Comparison of ENCODE assay signal across 15 mouse cellular contexts in the genomic region with DNA sequence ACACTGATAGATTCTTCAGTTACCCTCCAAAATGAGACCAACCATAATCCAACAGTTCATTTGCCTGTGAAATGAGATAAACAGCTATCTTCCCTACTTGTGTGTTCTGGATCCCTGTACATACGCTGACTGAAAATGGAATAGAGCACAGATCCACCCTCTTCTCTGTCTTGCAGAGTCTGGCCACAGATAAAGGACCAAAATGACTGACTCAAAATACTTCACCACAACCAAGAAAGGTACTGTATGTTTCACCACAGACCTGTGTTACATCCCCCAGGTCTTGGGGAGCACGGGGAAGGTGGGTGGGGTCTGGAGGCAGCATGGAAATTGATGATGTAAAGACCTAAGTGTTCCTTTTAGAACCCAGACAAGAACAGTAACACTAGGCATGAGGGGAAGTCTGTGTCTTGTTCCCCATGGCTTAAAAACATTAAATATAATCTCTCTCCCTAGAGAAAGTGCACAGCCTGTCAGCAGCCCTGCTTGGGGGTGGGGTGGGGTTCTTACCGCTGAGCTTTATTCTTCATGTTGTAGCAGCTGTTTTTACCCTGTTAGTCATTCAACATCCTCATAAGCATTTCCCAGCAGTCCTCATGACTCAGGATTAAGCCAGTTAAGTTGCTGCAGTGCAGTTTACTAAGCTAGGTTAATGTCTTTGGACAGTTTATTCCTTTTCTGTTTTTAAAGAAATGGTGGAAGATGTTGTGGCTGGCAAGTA. TPM values are rescaled to one million over a fixed set of nuclear protein-coding genes. Genes with fewer than 3 reads are reported as not detected.
DNase-seq lines count a peak whose midpoint lies in the region; ATAC-seq and TF ChIP-seq lines count a peak whose summit lies in the region.
"Had no signal": no experiment of that assay in that cellular context is flagged by ENCODE, and none has a peak within 500 bp of the region (broad histone marks: within the 10 kb centered on the region; RNA-seq: fewer than 3 reads in every experiment).

No protein-coding gene starts in this region.

- no peak for ATAC-seq in heart, postnatal 0 days (ENCODE audit: insufficient read depth, low read depth)
- ATAC-seq in liver, embryonic 15.5 days (ENCODE audit: insufficient read depth): peak; percentile 92
- ATAC-seq: inflammation-experienced regulatory T-cells, adult 6 months had no signal

- TF ChIP-seq CTCF in heart, postnatal 0 days (IDR thresholded peaks at IDR 0.05; ENCODE audit: low read depth): no peak
- TF ChIP-seq CTCF in C2C12 (IDR thresholded peaks at IDR 0.05; ENCODE audit: control insufficient read depth, insufficient read depth, insufficient read length): no peak

- no peaks in the 10 kb centered on the region for H3K79me2 ChIP-seq in C2C12 (ENCODE audit: control insufficient read depth, insufficient read depth)

- TF ChIP-seq EP300 in heart, postnatal 0 days (IDR thresholded peaks at IDR 0.05; ENCODE audit: low read depth): no peak

- no peaks in the 10 kb centered on the region for H3K27me3 ChIP-seq in heart, postnatal 0 days (ENCODE audit: control insufficient read depth, insufficient read depth, low read length)
- H3K27me3 ChIP-seq in C2C12 (ENCODE audit: control insufficient read depth, insufficient read depth, insufficient read length): no peaks in the 10 kb centered on the region
- H3K27me3 ChIP-seq in liver, embryonic 15.5 days: no peaks in the 10 kb centered on the region
- H3K27me3 ChIP-seq: CH12.LX; forebrain, embryonic 12.5 days had no signal

- H3K9me3 ChIP-seq in heart, postnatal 0 days (replicated peaks; ENCODE audit: control insufficient read depth, low read length): no peaks in the 10 kb centered on the region
- H3K9me3 ChIP-seq in liver, embryonic 15.5 days (replicated peaks): no peaks in the 10 kb centered on the region
- H3K9me3 ChIP-seq: forebrain, embryonic 12.5 days had no signal

- peaks cover 34% of the 10 kb centered on the region for H3K36me3 ChIP-seq in heart, postnatal 0 days (replicated peaks; ENCODE audit: control insufficient read depth, insufficient read depth, low read length)
- peaks cover 21% of the 10 kb centered on the region for H3K36me3 ChIP-seq in C2C12 (ENCODE audit: control insufficient read depth, insufficient read depth)
- H3K36me3 ChIP-seq in liver, embryonic 15.5 days (replicated peaks): peaks cover 38% of the 10 kb centered on the region

- H3K9ac ChIP-seq in heart, postnatal 0 days (replicated peaks; ENCODE audit: low read depth, low read length): no peak overlapping the region
- H3K9ac ChIP-seq in liver, embryonic 15.5 days: peak overlapping the region; percentile 52
- H3K9ac ChIP-seq: forebrain, embryonic 12.5 days had no signal

- H3K4me3 ChIP-seq in heart, postnatal 0 days (ENCODE audit: low read depth, low read length): no peak overlapping the region
- no peak overlapping the region for H3K4me3 ChIP-seq in C2C12 (ENCODE audit: insufficient read depth, poor library complexity, severe bottlenecking)
- peak overlapping the region; percentile 52 for H3K4me3 ChIP-seq in liver, embryonic 15.5 days (replicated peaks)
- H3K4me3 ChIP-seq: forebrain, embryonic 12.5 days had no signal

- H3K4me2 ChIP-seq in heart, postnatal 0 days (ENCODE audit: low read depth, low read length): no peak overlapping the region
- H3K4me2 ChIP-seq in liver, embryonic 15.5 days: peak overlapping the region; percentile 65
- H3K4me2 ChIP-seq: forebrain, embryonic 12.5 days had no signal

- H3K79me3 ChIP-seq in C2C12 (ENCODE audit: low read depth): no peaks in the 10 kb centered on the region

- peak overlapping the region; percentile 0; the same call in 1 of the 2 replicates for H3K27ac ChIP-seq in heart, postnatal 0 days (ENCODE audit: low read depth)
- H3K27ac ChIP-seq in liver, embryonic 15.5 days (replicated peaks): peak overlapping the region; percentile 94
- H3K27ac ChIP-seq: forebrain, embryonic 12.5 days had no signal

- no peaks in the 10 kb centered on the region for H3K4me1 ChIP-seq in heart, postnatal 0 days (ENCODE audit: control insufficient read depth, insufficient read depth)
- H3K4me1 ChIP-seq in liver, embryonic 15.5 days (replicated peaks): peaks cover 82% of the 10 kb centered on the region
- H3K4me1 ChIP-seq: forebrain, embryonic 12.5 days had no signal

- WGBS in heart, postnatal 0 days: 57% methylated on average over 3 of the region's 3 CpGs
- 20% methylated on average over 3 of the region's 3 CpGs for WGBS in liver, embryonic 15.5 days (ENCODE audit: insufficient replicate concordance)

- DNase-seq in heart, postnatal 0 days (ENCODE audit: low spot score): no peak
- DNase-seq in heart, adult 8-10 months (ENCODE audit: low spot score): no peak
- peak; percentile 75 for DNase-seq in c-Kit-positive CD71-positive TER-119-negative erythroid progenitor cells, embryonic 14.5 days (ENCODE audit: low read depth)
- no peak for DNase-seq in MN1 (ENCODE audit: low spot score)
- DNase-seq in layer of hippocampus, adult 9-10 months (ENCODE audit: low spot score): no peak
- no peak for DNase-seq in cerebellum, postnatal 10 days
- DNase-seq: cerebellum, postnatal 36 days; heart, adult 18-20 months; lung, postnatal 10 days had no signal

- H3ac ChIP-seq in C2C12 (ENCODE audit: control insufficient read depth, insufficient read length, low read depth): peak overlapping the region; percentile 37

TF ChIP-seq in C2C12, 6 proteins besides CTCF, POLR2A, EP300 and RAD21:
- TF ChIP-seq FOSL1 (IDR thresholded peaks at IDR 0.05; ENCODE audit: insufficient read depth, low read length, poor library complexity, severe bottlenecking) (no peak), USF1 (IDR thresholded peaks at IDR 0.05; ENCODE audit: low read depth) (no peak), MYOD1 (IDR thresholded peaks at IDR 0.05; ENCODE audit: control insufficient read depth, insufficient read length, low read depth) (peak; percentile 87)

RNA-seq across cellular contexts. Expression of a gene that starts 22.9 kb away (rescaled TPM):
- 39.0 and 56.7 TPM in 2 replicates for total RNA-seq in heart, postnatal 0 days (2014; rRNA removed; ENCODE audit: low replicate concordance)
- polyA plus RNA-seq in heart, postnatal 0 days (2015; fragmentation: Nextera tagmentation; extraction: Ambion mirVana): 27.4 and 29.6 TPM in 2 replicates
- 10 to 100 TPM; 44.3 to 62.4 (median 54.2) TPM for total RNA-seq in heart, adult 8-10 months (2022)
- 40.9 TPM for polyA plus RNA-seq in C2C12 (2012; fragmentation: generic; extraction: Trizol)
- 76.7 and 81.9 TPM in 2 replicates for polyA plus RNA-seq in liver, embryonic 15.5 days (2015; fragmentation: Nextera tagmentation; extraction: Ambion mirVana)

RNA-seq across cellular contexts. Expression of a gene that starts 48.4 kb away (rescaled TPM):
- total RNA-seq in heart, postnatal 0 days (2014; rRNA removed; ENCODE audit: low replicate concordance): 2.7 TPM in 1 of 2 replicates, not detected in the other
- polyA plus RNA-seq in heart, postnatal 0 days (2015; fragmentation: Nextera tagmentation; extraction: Ambion mirVana): 0.85 and 1.1 TPM in 2 replicates
- 1 to 10 TPM; 3.3 to 7.8 (median 5.8) TPM for total RNA-seq in heart, adult 8-10 months (2022)
- 1.0 TPM for polyA plus RNA-seq in C2C12 (2012; fragmentation: generic; extraction: Trizol)
- polyA plus RNA-seq in liver, embryonic 15.5 days (2015; fragmentation: Nextera tagmentation; extraction: Ambion mirVana): 0.25 and 0.33 TPM in 2 replicates
- total RNA-seq: monocyte, adult 5-6 weeks had no signal
- polyA plus RNA-seq: inflammation-experienced regulatory T-cells, adult 6 months had no signal

RNA-seq across cellular contexts. Expression of a gene that starts 55.6 kb away (rescaled TPM):
- 21.9 and 28.5 TPM in 2 replicates for total RNA-seq in heart, postnatal 0 days (2014; rRNA removed; ENCODE audit: low replicate concordance)
- 11.5 and 12.0 TPM in 2 replicates for polyA plus RNA-seq in heart, postnatal 0 days (2015; fragmentation: Nextera tagmentation; extraction: Ambion mirVana)
- 10 to 100 TPM; 13.8 to 18.1 (median 15.6) TPM for total RNA-seq in heart, adult 8-10 months (2022)
- polyA plus RNA-seq in C2C12 (2012; fragmentation: generic; extraction: Trizol): 104 TPM
- polyA plus RNA-seq in liver, embryonic 15.5 days (2015; fragmentation: Nextera tagmentation; extraction: Ambion mirVana): 12.1 and 16.8 TPM in 2 replicates
